Mouse (Mus musculus): ENCODE results near the gene BC049715.
A peak's percentile ranks its signal among the peaks of the same experiment; 100 is the strongest.

The BC049715 gene

GRCm38 (mm10) chr6:136847267-136847666, 19.8 kb downstream of the BC049715 start:
- ATAC-seq (ENCODE audit: insufficient number of reproducible peaks, low FRiP score, low TSS enrichment) = no peak

- no peak for ATAC-seq (ENCODE audit: insufficient number of reproducible peaks, low FRiP score, low TSS enrichment)
Measured at GRCm38 (mm10) chr6:136847790-136848189, 20.4 kb downstream of the BC049715 start.

- ATAC-seq (ENCODE audit: insufficient number of reproducible peaks, low FRiP score, low TSS enrichment) = no peak
Measured at GRCm38 (mm10) chr6:136848399-136848798, 21.0 kb downstream of the BC049715 start.

GRCm38 (mm10) chr6:136848971-136849370, 21.5 kb downstream of the BC049715 start:
- ATAC-seq (ENCODE audit: insufficient number of reproducible peaks, low FRiP score, low TSS enrichment) = no peak

- ATAC-seq (ENCODE audit: insufficient number of reproducible peaks, low FRiP score, low TSS enrichment) = no peak
Measured at GRCm38 (mm10) chr6:136850267-136850666, 22.8 kb downstream of the BC049715 start.

- ATAC-seq (ENCODE audit: insufficient number of reproducible peaks, low FRiP score, low TSS enrichment) = no peak
Measured at GRCm38 (mm10) chr6:136852348-136852747, 24.9 kb downstream of the BC049715 start.

GRCm38 (mm10) chr6:136852762-136853161, 25.3 kb downstream of the BC049715 start:
- ATAC-seq (ENCODE audit: insufficient number of reproducible peaks, low FRiP score, low TSS enrichment) = no peak

GRCm38 (mm10) chr6:136854361-136854781, 26.9 kb downstream of the BC049715 start:
- no peak for ATAC-seq (ENCODE audit: insufficient number of reproducible peaks, low FRiP score, low TSS enrichment)

GRCm38 (mm10) chr6:136855183-136855582, 27.8 kb downstream of the BC049715 start:
- ATAC-seq (ENCODE audit: insufficient number of reproducible peaks, low FRiP score, low TSS enrichment) = no peak

GRCm38 (mm10) chr6:136856071-136856636, 28.7 kb downstream of the BC049715 start:
- no peak for ATAC-seq (ENCODE audit: insufficient number of reproducible peaks, low FRiP score, low TSS enrichment)

GRCm38 (mm10) chr6:136857186-136857872, 29.9 kb downstream of the BC049715 start, which contains the start of gene Art4:
TSS of gene Art4 (minus strand) at chr6:136857733.
- ATAC-seq (ENCODE audit: insufficient number of reproducible peaks, low FRiP score, low TSS enrichment) = no peak

- no peak for ATAC-seq (ENCODE audit: insufficient number of reproducible peaks, low FRiP score, low TSS enrichment)
Measured at GRCm38 (mm10) chr6:136857873-136858260, 30.4 kb downstream of the BC049715 start.

GRCm38 (mm10) chr6:136858420-136858819, 31.0 kb downstream of the BC049715 start:
- no peak for ATAC-seq (ENCODE audit: insufficient number of reproducible peaks, low FRiP score, low TSS enrichment)

- ATAC-seq (ENCODE audit: insufficient number of reproducible peaks, low FRiP score, low TSS enrichment) = peak; percentile 29; the same call in 1 of the 2 replicates
Measured at GRCm38 (mm10) chr6:136861020-136861419, 33.6 kb downstream of the BC049715 start.

GRCm38 (mm10) chr6:136865360-136865759, 37.9 kb downstream of the BC049715 start:
- ATAC-seq (ENCODE audit: insufficient number of reproducible peaks, low FRiP score, low TSS enrichment) = no peak

- ATAC-seq (ENCODE audit: insufficient number of reproducible peaks, low FRiP score, low TSS enrichment) = no peak
Measured at GRCm38 (mm10) chr6:136866150-136866549, 38.7 kb downstream of the BC049715 start.

- no peak for ATAC-seq (ENCODE audit: insufficient number of reproducible peaks, low FRiP score, low TSS enrichment)
Measured at GRCm38 (mm10) chr6:136868921-136869320, 41.5 kb downstream of the BC049715 start.

- ATAC-seq (ENCODE audit: insufficient number of reproducible peaks, low FRiP score, low TSS enrichment) = no peak
Measured at GRCm38 (mm10) chr6:136874599-136874998, 47.2 kb downstream of the BC049715 start.

- ATAC-seq (ENCODE audit: insufficient number of reproducible peaks, low FRiP score, low TSS enrichment) = no peak
Measured at GRCm38 (mm10) chr6:136875670-136876069, 48.2 kb downstream of the BC049715 start, which contains the start of gene Mgp. TSS of gene Mgp (minus strand) at chr6:136875823.

GRCm38 (mm10) chr6:136881678-136882077, 54.3 kb downstream of the BC049715 start:
- ATAC-seq (ENCODE audit: insufficient number of reproducible peaks, low FRiP score, low TSS enrichment) = no peak

- no peak for ATAC-seq (ENCODE audit: insufficient number of reproducible peaks, low FRiP score, low TSS enrichment)
Measured at GRCm38 (mm10) chr6:136883431-136883915, 56.0 kb downstream of the BC049715 start.

GRCm38 (mm10) chr6:136883961-136884360, 56.5 kb downstream of the BC049715 start:
- no peak for ATAC-seq (ENCODE audit: insufficient number of reproducible peaks, low FRiP score, low TSS enrichment)

All from cerebellum, adult (tissue).